Mouse (Mus musculus) limb, embryonic 12.5 days (tissue): Measurements from ENCODE around the gene Rhd. TPM values are rescaled to one million over a fixed set of nuclear protein-coding genes. Genes with fewer than 3 reads are reported as not detected.
A peak's percentile ranks its signal among the peaks of the same experiment; 100 is the strongest.
"Not testable (repeated sequence)": the region's sequence is repeated elsewhere in the genome, so short reads cannot be mapped to it uniquely, and the experiment has no call there.

Experiments used
- ATAC-seq: fragments of 200-750 bp; cut with Nextera tagmentation; 2 replicates; pipeline ENCODE4 v1.8.0; 2017; ENCODE audit warnings: low read depth, moderate TSS enrichment; ENCODE audit not compliant: insufficient number of reproducible peaks, insufficient read depth, low FRiP score, low TSS enrichment
- H3K27ac ChIP-seq: fragments of 300-500 bp; sonication (generic); 2 replicates; pipeline ENCODE4 v1.5.1; 2016; ENCODE audit warnings: mild to moderate bottlenecking, moderate library complexity
- H3K27me3 ChIP-seq: fragments of 300-500 bp; sonication (generic); 2 replicates; pipeline ENCODE4 v1.6.1; 2016; ENCODE audit warnings: mild to moderate bottlenecking, moderate library complexity
- H3K36me3 ChIP-seq: fragments of 300-500 bp; sonication (generic); 2 replicates; pipeline ENCODE4 v1.6.1; 2016; ENCODE audit warnings: mild to moderate bottlenecking, moderate library complexity
- H3K4me1 ChIP-seq: fragments of 300-500 bp; sonication (generic); replicated peaks from 2 replicates; pipeline ENCODE4 v1.6.1; 2016
- H3K4me2 ChIP-seq: fragments of 300-500 bp; sonication (generic); 2 replicates; pipeline ENCODE4 v1.6.1; 2016; ENCODE audit warnings: mild to moderate bottlenecking, moderate library complexity
- H3K4me3 ChIP-seq: fragments of 300-500 bp; sonication (generic); replicated peaks from 2 replicates; pipeline ENCODE4 v1.5.1; 2016; ENCODE audit warnings: mild to moderate bottlenecking
- H3K9ac ChIP-seq: fragments of 300-500 bp; sonication (generic); replicated peaks from 2 replicates; pipeline ENCODE4 v1.6.1; 2016; ENCODE audit warnings: mild to moderate bottlenecking, moderate library complexity
- H3K9me3 ChIP-seq: fragments of 300-500 bp; sonication (generic); 2 replicates; pipeline ENCODE4 v1.6.1; 2016; ENCODE audit warnings: mild to moderate bottlenecking, moderate library complexity
- WGBS: fragments of 180-500 bp; shearing (Covaris S2); methylation state at CpG from one replicate; pipeline ENCODE4 v1.1.7; 2016; 5-methylcytosine and 5-hydroxymethylcytosine counted together
- polyA plus RNA-seq: library from polyadenylated mRNA; unstranded; fragments of >200 nt; fragmentation: Nextera tagmentation; extraction: Ambion mirVana; gene quantifications from 2 replicates; pipeline ENCODE4 v1.2.1, GENCODE M21; 2016

The Rhd gene
- polyA plus RNA-seq, 1 experiment from 2014 or later = 7.8 TPM

DNA sequence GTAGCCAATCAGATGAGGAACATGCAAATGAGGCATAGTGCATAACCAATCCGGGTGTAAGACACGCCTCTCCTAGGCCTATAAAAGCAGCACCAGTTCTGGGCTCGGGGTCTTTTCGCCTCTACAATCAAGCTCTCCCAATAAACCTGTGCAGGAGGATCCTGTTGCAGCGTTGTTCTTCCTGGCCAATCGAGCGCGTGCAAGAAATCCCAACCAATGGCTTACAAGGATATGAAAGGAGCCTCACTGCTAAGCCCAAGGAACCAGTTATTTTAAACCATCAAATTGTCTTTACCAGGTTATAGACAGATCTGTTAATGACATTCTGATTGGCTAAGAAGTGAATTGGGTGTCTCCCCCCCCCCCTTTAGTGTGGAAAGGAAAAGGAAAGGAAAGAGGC is 47.1 kb downstream of the Rhd start:
- not testable (repeated sequence) for H3K27me3 ChIP-seq, ATAC-seq, H3K9ac ChIP-seq, H3K4me3 ChIP-seq, H3K4me2 ChIP-seq, H3K9me3 ChIP-seq, H3K27ac ChIP-seq
- Histone ChIP-seq H3K36me3 (peaks cover 53% of the 10 kb centered on the region), H3K4me1 (peaks cover 19% of the 10 kb centered on the region)
- 84% methylated on average over 7 of the region's 8 CpGs for WGBS

DNA sequence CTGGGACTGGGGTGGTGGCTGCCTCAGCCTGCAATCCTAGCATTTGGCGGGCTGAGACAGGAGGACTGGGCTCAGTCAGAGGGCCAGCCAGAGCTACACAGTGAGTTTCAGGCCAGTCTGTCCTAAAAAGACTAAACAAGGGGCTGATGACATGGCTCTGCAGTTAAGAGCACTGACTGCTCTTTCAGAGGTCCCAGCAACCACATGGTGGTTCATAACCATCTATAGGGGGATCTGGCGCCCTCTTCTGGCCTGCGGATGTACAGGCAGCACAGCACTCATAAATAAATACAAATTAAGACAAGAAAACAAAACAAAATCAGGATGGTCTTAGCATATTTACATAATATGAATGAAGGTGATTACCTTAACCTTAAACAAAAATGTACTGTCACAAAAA is 49.1 kb downstream of the Rhd start:
- H3K4me1 ChIP-seq = peaks cover 19% of the 10 kb centered on the region
- 32% methylated on average over 3 of the region's 3 CpGs for WGBS
- H3K4me2 ChIP-seq = peak overlapping the region; percentile 72
- H3K9me3 ChIP-seq = peaks cover 4% of the 10 kb centered on the region; the same call in 1 of the 2 replicates
- H3K36me3 ChIP-seq = peaks cover 33% of the 10 kb centered on the region
- H3K9ac ChIP-seq = no peak overlapping the region
- H3K27ac ChIP-seq = no peak overlapping the region
- H3K4me3 ChIP-seq = peak overlapping the region; percentile 92; the same call in 1 of the 2 replicates
- H3K27me3 ChIP-seq = no peaks in the 10 kb centered on the region
- ATAC-seq = no peak

DNA sequence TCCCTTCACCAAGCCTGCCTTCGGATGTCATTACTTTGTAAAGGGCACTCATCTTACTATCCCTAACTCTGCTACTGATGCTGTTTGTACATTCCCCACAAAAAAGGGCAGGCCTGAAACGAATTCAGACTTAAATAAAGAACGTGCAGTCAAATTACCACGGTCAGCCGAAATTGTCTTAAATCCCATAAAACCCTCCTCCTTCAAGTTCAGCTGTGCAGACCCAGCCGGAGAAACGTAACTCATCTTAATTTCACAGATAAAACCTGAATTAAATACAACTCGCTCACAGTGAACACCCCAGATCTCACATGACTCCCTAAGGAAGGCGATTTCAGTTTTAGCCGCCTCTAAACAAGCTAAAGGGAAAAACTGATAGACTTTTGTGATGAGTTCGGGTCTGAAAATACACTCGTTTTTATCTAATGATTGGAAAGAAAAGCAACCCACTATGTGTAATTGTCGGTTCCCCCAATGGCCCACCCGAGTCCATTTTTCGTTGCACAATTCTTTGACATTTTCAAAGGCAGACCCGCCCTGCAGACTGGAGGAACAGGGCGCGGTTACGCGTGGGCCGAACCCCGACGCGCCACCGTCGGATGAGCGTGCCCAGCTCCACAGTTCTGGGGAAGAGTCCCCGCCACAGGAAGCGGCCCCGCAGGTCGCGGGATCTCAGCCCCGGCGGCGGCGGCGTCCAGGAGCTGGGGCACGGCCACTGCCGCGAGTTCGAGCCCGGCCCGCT is 50.0 kb downstream of the Rhd start:
- peak; percentile 38; the same call in 1 of the 2 replicates for ATAC-seq

DNA sequence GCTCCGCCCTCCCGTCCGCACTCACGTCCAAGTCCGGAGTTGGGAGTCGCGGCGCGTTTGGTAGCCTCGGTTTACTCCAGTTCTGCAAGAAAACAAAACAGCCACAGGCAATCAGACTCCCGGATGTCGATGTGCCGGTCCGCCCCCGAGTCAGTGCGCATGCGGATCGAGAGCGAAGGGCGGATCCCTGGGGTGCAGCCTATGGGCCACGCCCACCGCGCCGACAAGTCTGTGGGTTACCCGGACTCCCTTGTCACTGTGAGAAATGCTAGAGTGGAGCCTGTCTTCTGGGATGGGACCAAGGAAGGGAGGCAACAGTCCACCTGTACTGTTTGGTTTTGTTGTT is 50.5 kb downstream of the Rhd start, which contains the start of gene Tmem50a:
Tmem50a (minus strand) TSS at position 161 of the 346 bp plus-strand sequence.
- no peaks in the 10 kb centered on the region for H3K27me3 ChIP-seq
- WGBS = under 1% methylated on average over 25 of the region's 25 CpGs
- peak within 1 kb of the TSS; percentile 72 for H3K4me2 ChIP-seq
- H3K9ac ChIP-seq = peak within 1 kb of the TSS; percentile 94
- H3K27ac ChIP-seq = peak within 1 kb of the TSS; percentile 95
- peaks cover 19% of the 10 kb centered on the region for H3K4me1 ChIP-seq
- peaks cover 4% of the 10 kb centered on the region; the same call in 1 of the 2 replicates for H3K9me3 ChIP-seq
- ATAC-seq = peak; percentile 83
- peaks cover 20% of the 10 kb centered on the region for H3K36me3 ChIP-seq
- peak within 1 kb of the TSS; percentile 92 for H3K4me3 ChIP-seq

More for the DNA sequence above, 50.0 kb downstream of the Rhd start:
- Histone ChIP-seq H3K9me3 (peaks cover 4% of the 10 kb centered on the region; the same call in 1 of the 2 replicates), H3K27ac (peak overlapping the region; percentile 95), H3K9ac (peak overlapping the region; percentile 94), H3K27me3 (no peaks in the 10 kb centered on the region), H3K4me1 (peaks cover 19% of the 10 kb centered on the region), H3K36me3 (peaks cover 24% of the 10 kb centered on the region), H3K4me3 (peak overlapping the region; percentile 92), H3K4me2 (peak overlapping the region; percentile 72)
- under 1% methylated on average over 43 of the region's 43 CpGs for WGBS

DNA sequence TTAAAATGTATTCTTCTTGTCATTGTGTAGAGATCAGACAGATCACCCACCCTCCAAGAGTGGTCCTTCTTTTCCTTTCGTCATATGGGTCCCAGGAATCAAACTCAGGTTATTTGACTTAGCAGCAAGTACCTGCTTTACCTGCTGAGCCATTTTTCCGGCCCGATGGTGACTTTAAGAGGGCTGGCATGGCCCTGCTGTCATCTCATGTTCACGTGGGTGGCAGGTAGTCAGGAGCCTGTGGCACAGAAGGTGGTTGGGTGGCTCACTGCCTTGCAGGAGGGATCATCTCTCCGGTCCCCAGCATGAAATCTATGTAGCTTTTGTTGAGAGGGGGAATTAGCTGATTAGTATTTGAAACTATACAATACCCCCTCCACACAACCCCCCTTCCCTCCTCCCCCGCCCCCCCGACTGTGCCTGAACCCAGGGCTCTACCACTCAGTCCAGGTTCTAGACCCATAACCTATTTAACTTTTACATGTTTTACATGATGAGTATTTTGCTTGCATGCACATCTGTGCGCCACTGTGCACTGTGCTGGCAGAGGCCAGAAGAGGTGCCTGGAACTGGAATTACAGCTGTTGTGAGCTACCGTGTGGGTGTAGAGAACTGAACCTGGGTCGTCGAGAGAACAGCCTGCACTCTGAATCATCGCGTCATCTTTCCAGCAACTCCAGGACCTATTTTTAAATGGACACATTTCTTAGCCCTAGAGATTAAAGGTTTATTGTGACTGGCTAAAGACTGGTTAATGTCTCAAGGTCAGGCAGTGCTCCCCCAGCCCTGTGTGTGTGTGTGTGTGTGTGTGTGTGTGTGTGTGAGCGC is 51.1 kb downstream of the Rhd start:
- WGBS = 62% methylated on average over 14 of the region's 14 CpGs
- peak overlapping the region; percentile 72 for H3K4me2 ChIP-seq

DNA sequence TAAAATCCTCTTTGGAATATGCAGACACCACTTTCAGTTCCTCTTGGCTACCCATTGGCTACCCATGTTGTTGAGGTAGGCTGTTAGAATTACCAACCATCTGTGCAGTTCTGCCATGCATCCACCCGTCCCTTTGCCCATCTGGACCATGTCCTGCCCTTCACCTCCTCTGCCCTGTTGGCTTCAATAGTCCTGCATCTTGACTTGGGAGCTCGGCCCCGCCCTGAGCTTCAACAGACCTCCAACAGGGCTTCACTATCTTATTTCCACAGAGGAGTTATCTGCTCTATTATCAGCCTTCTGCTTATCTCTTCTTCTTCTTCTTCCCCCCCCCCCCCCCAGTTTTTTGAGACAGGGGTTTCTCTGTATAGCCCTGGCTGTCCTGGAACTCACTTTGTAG is 52.9 kb downstream of the Rhd start:
- Histone ChIP-seq H3K4me1 (peaks cover 19% of the 10 kb centered on the region), H3K36me3 (peaks cover 6% of the 10 kb centered on the region; the same call in 1 of the 2 replicates), H3K4me2 (no peak overlapping the region), H3K9ac (no peak overlapping the region), H3K4me3 (no peak overlapping the region), H3K27me3 (no peaks in the 10 kb centered on the region), H3K27ac (no peak overlapping the region), H3K9me3 (no peaks in the 10 kb centered on the region)
- WGBS = 72% methylated on average over 3 of the region's 3 CpGs
- no peak for ATAC-seq

More for the DNA sequence above, 51.1 kb downstream of the Rhd start:
- ATAC-seq = 0 out of 2 replicates have a peak, but pooled peaks have one; percentile 57
- Histone ChIP-seq H3K36me3 (peaks cover 18% of the 10 kb centered on the region), H3K9ac (peak overlapping the region; percentile 94; the same call in 1 of the 2 replicates), H3K27ac (peak overlapping the region; percentile 95; the same call in 1 of the 2 replicates), H3K4me3 (peak overlapping the region; percentile 92), H3K27me3 (no peaks in the 10 kb centered on the region), H3K4me1 (peaks cover 19% of the 10 kb centered on the region), H3K9me3 (peaks cover 4% of the 10 kb centered on the region; the same call in 1 of the 2 replicates)

DNA sequence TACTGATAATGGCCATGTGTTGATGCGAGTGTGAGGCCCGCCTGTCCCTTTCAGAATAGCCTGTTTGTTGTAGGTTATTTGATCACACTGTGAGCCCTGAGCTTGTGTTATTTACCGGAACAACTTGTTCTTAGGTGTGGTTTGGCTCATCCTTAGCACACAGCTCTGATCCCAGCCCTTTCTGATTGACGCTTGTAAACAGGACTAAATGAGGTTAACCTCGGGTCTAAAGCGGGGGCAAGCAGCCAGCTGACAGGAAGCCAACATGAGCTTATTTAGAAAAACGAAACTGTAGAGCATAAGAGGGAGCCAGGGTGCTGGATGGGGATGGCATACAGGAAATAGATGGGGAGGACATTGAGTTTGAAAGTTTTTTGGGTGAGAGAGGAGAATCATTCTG is 54.0 kb downstream of the Rhd start:
- H3K27me3 ChIP-seq = no peaks in the 10 kb centered on the region
- no peak overlapping the region for H3K4me3 ChIP-seq
- no peak for ATAC-seq
- H3K9me3 ChIP-seq = no peaks in the 10 kb centered on the region
- H3K27ac ChIP-seq = no peak overlapping the region
- H3K36me3 ChIP-seq = no peaks in the 10 kb centered on the region
- no peak overlapping the region for H3K4me2 ChIP-seq
- no peak overlapping the region for H3K9ac ChIP-seq
- peaks cover 19% of the 10 kb centered on the region for H3K4me1 ChIP-seq
- WGBS = 68% methylated on average over 7 of the region's 7 CpGs

DNA sequence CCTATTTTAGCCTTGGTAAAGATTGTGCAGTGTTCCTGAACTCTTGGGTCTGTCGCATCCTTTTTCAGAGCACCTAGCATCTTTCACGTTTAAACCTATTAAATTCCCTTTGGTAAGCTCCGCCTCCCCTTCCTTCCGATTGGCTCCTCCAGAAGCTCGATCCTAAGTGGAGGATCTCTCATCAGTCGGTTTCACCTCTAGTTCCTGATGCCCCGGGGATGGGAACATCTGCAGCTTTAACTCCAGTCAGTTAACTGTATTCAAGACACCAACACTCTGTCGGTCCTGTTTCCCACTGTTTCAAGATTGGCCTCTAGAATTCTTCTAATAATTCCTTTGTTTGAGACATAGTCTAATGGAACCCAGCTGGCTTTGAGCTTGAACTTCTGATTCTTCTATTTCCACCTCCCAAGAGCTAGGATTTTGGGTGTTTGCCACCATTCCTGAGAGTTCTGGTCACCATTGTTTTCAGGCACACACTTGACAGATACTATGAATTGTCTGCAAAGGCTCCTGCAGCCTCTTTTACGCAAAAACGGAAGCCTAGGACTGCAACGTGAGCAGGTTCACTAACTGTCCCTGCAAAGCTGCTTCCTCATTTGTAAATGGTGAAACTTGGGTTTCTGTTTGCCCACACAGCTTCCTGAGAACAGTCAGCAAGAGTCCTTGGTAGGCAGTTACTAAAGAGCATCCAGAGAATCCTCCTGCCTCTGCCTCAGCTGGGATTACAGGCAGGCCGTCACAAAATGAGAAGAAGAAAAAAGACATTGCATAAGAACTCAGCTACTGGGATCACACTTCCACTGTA is 55.6 kb downstream of the Rhd start:
- Histone ChIP-seq H3K4me1 (peaks cover 10% of the 10 kb centered on the region; the same call in 1 of the 2 replicates), H3K9ac (no peak overlapping the region), H3K4me2 (no peak overlapping the region), H3K27me3 (no peaks in the 10 kb centered on the region), H3K9me3 (no peaks in the 10 kb centered on the region), H3K27ac (no peak overlapping the region), H3K36me3 (no peaks in the 10 kb centered on the region), H3K4me3 (no peak overlapping the region)
- ATAC-seq = no peak
- WGBS = 42% methylated on average over 12 of the region's 12 CpGs

DNA sequence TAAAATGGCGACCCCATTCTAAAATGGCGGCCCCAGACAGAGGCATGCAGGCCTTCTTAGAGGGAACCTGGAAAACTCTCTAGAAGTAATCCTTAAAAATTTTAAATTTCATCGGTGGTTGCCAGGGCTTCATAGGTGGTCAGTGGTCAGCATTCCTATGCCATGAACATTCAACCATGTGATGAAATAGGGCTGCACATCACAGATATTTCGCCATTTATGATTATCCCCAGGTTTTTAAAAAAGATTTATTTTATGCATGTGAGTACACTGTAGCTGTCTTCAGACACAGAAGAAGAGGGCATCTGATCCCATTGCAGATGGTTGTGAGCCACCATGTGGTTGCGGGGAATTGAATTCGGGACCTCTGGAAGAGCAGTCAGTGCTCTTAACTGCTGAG is 56.3 kb downstream of the Rhd start:
- Histone ChIP-seq H3K4me1 (peaks cover 12% of the 10 kb centered on the region), H3K36me3 (peaks cover 6% of the 10 kb centered on the region), H3K27me3 (no peaks in the 10 kb centered on the region), H3K4me2 (no peak overlapping the region), H3K9me3 (no peaks in the 10 kb centered on the region), H3K4me3 (no peak overlapping the region), H3K27ac (no peak overlapping the region), H3K9ac (no peak overlapping the region)
- 94% methylated on average over 6 of the region's 6 CpGs for WGBS
- ATAC-seq = no peak

DNA sequence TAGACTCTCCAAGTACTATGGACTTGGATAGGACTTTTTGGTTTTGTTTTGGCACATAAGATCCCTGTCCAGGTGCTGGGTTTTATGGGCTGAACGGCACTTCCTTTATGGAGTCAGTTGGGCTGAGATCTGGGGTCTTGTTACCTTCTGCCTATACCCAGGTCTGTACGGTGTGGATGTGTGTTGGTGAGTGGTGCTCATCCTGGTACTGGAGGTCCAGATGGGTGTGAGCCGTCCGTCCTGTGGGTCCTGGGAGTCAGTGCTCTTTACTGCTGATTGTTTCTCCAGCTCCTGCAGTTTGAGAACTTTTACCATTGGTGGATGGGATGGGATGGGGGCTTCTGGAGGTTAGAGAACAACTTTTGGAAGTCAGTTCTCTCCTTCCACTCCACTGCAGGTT is 57.4 kb downstream of the Rhd start:
- H3K27ac ChIP-seq = no peak overlapping the region
- 89% methylated on average over 4 of the region's 4 CpGs for WGBS
- no peak overlapping the region for H3K4me2 ChIP-seq
- no peaks in the 10 kb centered on the region for H3K9me3 ChIP-seq
- no peak for ATAC-seq
- no peaks in the 10 kb centered on the region for H3K27me3 ChIP-seq
- peaks cover 19% of the 10 kb centered on the region for H3K4me1 ChIP-seq
- no peak overlapping the region for H3K9ac ChIP-seq
- H3K36me3 ChIP-seq = peaks cover 17% of the 10 kb centered on the region
- H3K4me3 ChIP-seq = no peak overlapping the region
